ENCODE assay signal across 24 mouse cellular contexts in genomic region chr7:105033836-105034235, GRCm38 (mm10). TPM values are rescaled to one million over a fixed set of nuclear protein-coding genes. Genes with fewer than 3 reads are reported as not detected.
A peak's percentile ranks its signal among the peaks of the same experiment; 100 is the strongest.
DNase-seq lines count a peak whose midpoint lies in the region; ATAC-seq and TF ChIP-seq lines count a peak whose summit lies in the region.
"Not testable (repeated sequence)": the region's sequence is repeated elsewhere in the genome, so short reads cannot be mapped to it uniquely, and the experiment has no call there.
"Had no signal": no experiment of that assay in that cellular context is flagged by ENCODE, and none has a peak within 500 bp of the region (broad histone marks: within the 10 kb centered on the region; RNA-seq: fewer than 3 reads in every experiment).

No protein-coding gene starts in this region.

- H3K9me3 ChIP-seq in CH12.LX (replicated peaks; ENCODE audit: low read length); embryonic facial prominence, embryonic 14.5 days (ENCODE audit: control insufficient read depth, low read length); hindbrain, embryonic 14.5 days (ENCODE audit: control insufficient read depth, low read length); midbrain, postnatal 0 days (ENCODE audit: low read length): not testable (repeated sequence)

- peak in 1 of 2 experiments; percentile 40; a peak in 2 of 4 replicates for TF ChIP-seq CTCF in CH12.LX (conservative IDR thresholded peaks at IDR 0.05 in 1 of 2, IDR thresholded peaks at IDR 0.05 in 1 of 2; ENCODE audit: low read depth in 2 of 2, low read length in 2 of 2)
- peak; percentile 16; the same call in 1 of the 2 replicates for TF ChIP-seq CTCF in brain, embryonic 14.5 days (IDR thresholded peaks at IDR 0.05; ENCODE audit: borderline replicate concordance, extremely low read depth, insufficient read depth, insufficient read length)
- TF ChIP-seq CTCF in layer of hippocampus, adult 2 months (conservative IDR thresholded peaks at IDR 0.05) = 0 out of 2 replicates have a peak, but pooled peaks have one; percentile 8
- peak; percentile 50 for TF ChIP-seq CTCF in midbrain, postnatal 0 days (IDR thresholded peaks at IDR 0.05)

- not testable (repeated sequence) for H3K4me2 ChIP-seq in CH12.LX (ENCODE audit: insufficient read depth, low read depth, poor library complexity, severe bottlenecking); embryonic facial prominence, embryonic 14.5 days (ENCODE audit: low read depth, low read length); hindbrain, embryonic 14.5 days (replicated peaks); midbrain, postnatal 0 days (ENCODE audit: low read depth, low read length, poor library complexity, severe bottlenecking)

- not testable (repeated sequence) for H3K4me3 ChIP-seq in CH12.LX (replicated peaks in 1 of 3; ENCODE audit: low read depth in 2 of 3, low read length in 2 of 3, poor library complexity in 1 of 3); embryonic facial prominence, embryonic 14.5 days (ENCODE audit: low read depth, low read length); hindbrain, embryonic 14.5 days (replicated peaks; ENCODE audit: low read length); layer of hippocampus, adult 2 months; midbrain, postnatal 0 days (ENCODE audit: low read depth, low read length)

- TF ChIP-seq RAD21 in CH12.LX (IDR thresholded peaks at IDR 0.05; ENCODE audit: low read depth, low read length) = peak; percentile 19

- H3K9ac ChIP-seq in CH12.LX (ENCODE audit: insufficient read depth, low read depth); embryonic facial prominence, embryonic 14.5 days (ENCODE audit: low read depth, low read length); hindbrain, embryonic 14.5 days; midbrain, postnatal 0 days (replicated peaks; ENCODE audit: low read length, poor library complexity, severe bottlenecking): not testable (repeated sequence)

- TF ChIP-seq EP300 in CH12.LX (IDR thresholded peaks at IDR 0.05; ENCODE audit: low read length) = not testable (repeated sequence)

- H3K79me2 ChIP-seq in CH12.LX (replicated peaks; ENCODE audit: control insufficient read depth, extremely low read depth, insufficient read depth, poor library complexity, severe bottlenecking) = not testable (repeated sequence)

- DNase-seq in CH12.LX (ENCODE audit: extremely low read depth) (peak; percentile 3), R1 (ENCODE audit: low read depth, low spot score) (peak; percentile 13)
- DNase-seq in brain, embryonic 14.5 days (ENCODE audit: low read depth) = peak; percentile 4
- peak; percentile 2 for DNase-seq in embryonic facial prominence, embryonic 14.5 days (ENCODE audit: low spot score)
- peak; percentile 34 for DNase-seq in hindbrain, embryonic 14.5 days (ENCODE audit: low spot score)
- DNase-seq in layer of hippocampus, adult 2 months (ENCODE audit: low spot score in 2 of 2) = not testable (repeated sequence)
- DNase-seq in midbrain, postnatal 0 days (ENCODE audit: low spot score) = peak; percentile 30

- dilution Hi-C loops in CH12.LX (cut with MboI; ENCODE audit: extremely low pct_ligation_motif_present, extremely low pct_unique_long_range_greater_than_20kb, low sequenced_read_pairs) = not testable (repeated sequence)

- not testable (repeated sequence) for H3K4me1 ChIP-seq in CH12.LX (ENCODE audit: control insufficient read depth in 1 of 2, insufficient read depth in 2 of 2); embryonic facial prominence, embryonic 14.5 days (ENCODE audit: control insufficient read depth, insufficient read depth, low read length); hindbrain, embryonic 14.5 days (replicated peaks; ENCODE audit: control insufficient read depth, insufficient read depth, low read length); midbrain, postnatal 0 days (ENCODE audit: insufficient read depth, low read length)

- not testable (repeated sequence) for H3K27me3 ChIP-seq in CH12.LX (replicated peaks); embryonic facial prominence, embryonic 14.5 days (replicated peaks; ENCODE audit: control insufficient read depth, insufficient read depth, low read length); hindbrain, embryonic 14.5 days (ENCODE audit: control insufficient read depth, insufficient read depth, low read length); midbrain, postnatal 0 days (ENCODE audit: insufficient read depth, low read length)

- TF ChIP-seq POLR2A in CH12.LX (IDR thresholded peaks at IDR 0.05; ENCODE audit: low read depth, low read length); brain, embryonic 14.5 days (IDR thresholded peaks at IDR 0.05; ENCODE audit: borderline replicate concordance, extremely low read depth, insufficient read depth, insufficient read length, poor library complexity, severe bottlenecking): not testable (repeated sequence)

- ATAC-seq in embryonic facial prominence, embryonic 14.5 days (ENCODE audit: low read depth); hindbrain, embryonic 14.5 days (ENCODE audit: low FRiP score); midbrain, postnatal 0 days (ENCODE audit: low FRiP score): not testable (repeated sequence)

- in situ Hi-C loops in CH12.LX (cut with MboI; ENCODE audit: low pct_ligation_motif_present, low pct_unique_long_range_greater_than_20kb, low sequenced_read_pairs) = not testable (repeated sequence)

- H3K27ac ChIP-seq in CH12.LX (ENCODE audit: insufficient read depth, low read depth); embryonic facial prominence, embryonic 14.5 days (replicated peaks; ENCODE audit: low read depth, low read length); hindbrain, embryonic 14.5 days; layer of hippocampus, adult 2 months; midbrain, postnatal 0 days (ENCODE audit: low read depth, low read length): not testable (repeated sequence)

- H3K36me3 ChIP-seq in CH12.LX (replicated peaks in 1 of 2; ENCODE audit: control insufficient read depth in 1 of 2, insufficient read depth in 1 of 2, low read length in 1 of 2); embryonic facial prominence, embryonic 14.5 days (ENCODE audit: control insufficient read depth, insufficient read depth, low read length); hindbrain, embryonic 14.5 days (replicated peaks; ENCODE audit: control insufficient read depth, insufficient read depth); midbrain, postnatal 0 days (ENCODE audit: insufficient read depth, low read length): not testable (repeated sequence)

- WGBS in embryonic facial prominence, embryonic 14.5 days = 55% methylated on average over 5 of the region's 5 CpGs
- 57% methylated on average over 5 of the region's 5 CpGs for WGBS in hindbrain, embryonic 14.5 days
- WGBS in midbrain, postnatal 0 days = 64% methylated on average over 5 of the region's 5 CpGs

RNA-seq across cellular contexts. Expression of gene Olfr676, which starts 1.3 kb away (rescaled TPM):
- not detected in 2 replicates for total RNA-seq in CH12.LX (2012; rRNA removed)
- total RNA-seq in CH12.LX (2014; rRNA removed) = not detected in 2 replicates
- not detected in 2 replicates for polyA plus RNA-seq in CH12.LX (2012; ENCODE audit: insufficient read length, low read depth)
- polyA plus RNA-seq in brain, embryonic 14.5 days (2012; rRNA removed) = not detected in 2 replicates
- polyA plus RNA-seq in embryonic facial prominence, embryonic 14.5 days (2014; fragmentation: Nextera tagmentation; extraction: Ambion mirVana) = not detected in 2 replicates
- not detected in 2 replicates for polyA plus RNA-seq in hindbrain, embryonic 14.5 days (2014; fragmentation: Nextera tagmentation; extraction: Ambion mirVana)
- total RNA-seq in layer of hippocampus, adult 2 months (2021) = not detected
- not detected in 2 replicates for total RNA-seq in midbrain, postnatal 0 days (2014; rRNA removed)
- polyA plus RNA-seq in midbrain, postnatal 0 days (2015; fragmentation: Nextera tagmentation; extraction: Ambion mirVana) = not detected in 2 replicates
- total RNA-seq: adrenal gland, adult 2 months; adrenal gland, postnatal 25 days; gastrocnemius, adult 8-10 months; gastrocnemius, postnatal 36 days; heart, postnatal 10 days; heart, postnatal 4 days had no signal
- polyA plus RNA-seq: activated CD4-positive, CD25-positive, alpha-beta regulatory T cell, adult 4 months; adrenal gland, adult 2 months; CD4-positive, CD25-positive, alpha-beta regulatory T cell, adult 4 months; cortical plate, adult 2 months; embryonic facial prominence, embryonic 10.5 days; embryonic facial prominence, embryonic 15.5 days; erythroblast, embryonic 14.5 days; forebrain, embryonic 10.5 days; forebrain, embryonic 14.5 days; heart, embryonic 13.5 days; hindbrain, embryonic 13.5 days; intestine, embryonic 16.5 days had no signal

RNA-seq across cellular contexts. Expression of gene Olfr675, which starts 5.6 kb away (rescaled TPM):
- not detected in 2 replicates for total RNA-seq in CH12.LX (2012; rRNA removed)
- not detected in 2 replicates for total RNA-seq in CH12.LX (2014; rRNA removed)
- polyA plus RNA-seq in CH12.LX (2012; ENCODE audit: insufficient read length, low read depth) = not detected in 2 replicates
- not detected in 2 replicates for polyA plus RNA-seq in brain, embryonic 14.5 days (2012; rRNA removed)
- not detected in 2 replicates for polyA plus RNA-seq in embryonic facial prominence, embryonic 14.5 days (2014; fragmentation: Nextera tagmentation; extraction: Ambion mirVana)
- not detected in 2 replicates for polyA plus RNA-seq in hindbrain, embryonic 14.5 days (2014; fragmentation: Nextera tagmentation; extraction: Ambion mirVana)
- not detected for total RNA-seq in layer of hippocampus, adult 2 months (2021)
- total RNA-seq in midbrain, postnatal 0 days (2014; rRNA removed) = not detected in 2 replicates
- polyA plus RNA-seq in midbrain, postnatal 0 days (2015; fragmentation: Nextera tagmentation; extraction: Ambion mirVana) = not detected in 2 replicates
- total RNA-seq: adrenal gland, adult 2 months; adrenal gland, postnatal 25 days; gastrocnemius, adult 8-10 months; gastrocnemius, postnatal 36 days; heart, postnatal 10 days; heart, postnatal 4 days had no signal
- polyA plus RNA-seq: activated CD4-positive, CD25-positive, alpha-beta regulatory T cell, adult 4 months; adrenal gland, adult 2 months; CD4-positive, CD25-positive, alpha-beta regulatory T cell, adult 4 months; cortical plate, adult 2 months; embryonic facial prominence, embryonic 10.5 days; embryonic facial prominence, embryonic 15.5 days; erythroblast, embryonic 14.5 days; forebrain, embryonic 10.5 days; forebrain, embryonic 14.5 days; heart, embryonic 13.5 days; hindbrain, embryonic 13.5 days; intestine, embryonic 16.5 days had no signal

RNA-seq across cellular contexts. Expression of gene Olfr677, which starts 17.3 kb away (rescaled TPM):
- total RNA-seq in CH12.LX (2012; rRNA removed) = not detected in 2 replicates
- not detected in 2 replicates for total RNA-seq in CH12.LX (2014; rRNA removed)
- polyA plus RNA-seq in CH12.LX (2012; ENCODE audit: insufficient read length, low read depth) = not detected in 2 replicates
- not detected in 2 replicates for polyA plus RNA-seq in brain, embryonic 14.5 days (2012; rRNA removed)
- not detected in 2 replicates for polyA plus RNA-seq in embryonic facial prominence, embryonic 14.5 days (2014; fragmentation: Nextera tagmentation; extraction: Ambion mirVana)
- polyA plus RNA-seq in hindbrain, embryonic 14.5 days (2014; fragmentation: Nextera tagmentation; extraction: Ambion mirVana) = not detected in 2 replicates
- total RNA-seq in layer of hippocampus, adult 2 months (2021) = not detected
- not detected in 2 replicates for total RNA-seq in midbrain, postnatal 0 days (2014; rRNA removed)
- polyA plus RNA-seq in midbrain, postnatal 0 days (2015; fragmentation: Nextera tagmentation; extraction: Ambion mirVana) = not detected in 2 replicates
- total RNA-seq: adrenal gland, adult 2 months; adrenal gland, postnatal 25 days; gastrocnemius, adult 8-10 months; gastrocnemius, postnatal 36 days; heart, postnatal 10 days; heart, postnatal 4 days had no signal
- polyA plus RNA-seq: activated CD4-positive, CD25-positive, alpha-beta regulatory T cell, adult 4 months; adrenal gland, adult 2 months; CD4-positive, CD25-positive, alpha-beta regulatory T cell, adult 4 months; cortical plate, adult 2 months; embryonic facial prominence, embryonic 10.5 days; erythroblast, embryonic 14.5 days; forebrain, embryonic 10.5 days; forebrain, embryonic 14.5 days; heart, embryonic 13.5 days; hindbrain, embryonic 13.5 days; intestine, embryonic 16.5 days had no signal

RNA-seq across cellular contexts. Expression of gene Olfr678, which starts 30.4 kb away (rescaled TPM):
- total RNA-seq in CH12.LX (2012; rRNA removed) (not detected in 2 replicates), CH12.LX (2014; rRNA removed) (not detected in 2 replicates)
- polyA plus RNA-seq in CH12.LX (2012; ENCODE audit: insufficient read length, low read depth) = not detected in 2 replicates
- not detected in 2 replicates for polyA plus RNA-seq in brain, embryonic 14.5 days (2012; rRNA removed)
- not detected in 2 replicates for polyA plus RNA-seq in embryonic facial prominence, embryonic 14.5 days (2014; fragmentation: Nextera tagmentation; extraction: Ambion mirVana)
- not detected in 2 replicates for polyA plus RNA-seq in hindbrain, embryonic 14.5 days (2014; fragmentation: Nextera tagmentation; extraction: Ambion mirVana)
- total RNA-seq in layer of hippocampus, adult 2 months (2021) = not detected
- total RNA-seq in midbrain, postnatal 0 days (2014; rRNA removed) = not detected in 2 replicates
- not detected in 2 replicates for polyA plus RNA-seq in midbrain, postnatal 0 days (2015; fragmentation: Nextera tagmentation; extraction: Ambion mirVana)
- total RNA-seq: adrenal gland, adult 2 months; adrenal gland, postnatal 25 days; gastrocnemius, adult 8-10 months; gastrocnemius, postnatal 36 days; heart, postnatal 10 days; heart, postnatal 4 days had no signal
- polyA plus RNA-seq: activated CD4-positive, CD25-positive, alpha-beta regulatory T cell, adult 4 months; adrenal gland, adult 2 months; CD4-positive, CD25-positive, alpha-beta regulatory T cell, adult 4 months; cortical plate, adult 2 months; embryonic facial prominence, embryonic 10.5 days; embryonic facial prominence, embryonic 15.5 days; erythroblast, embryonic 14.5 days; forebrain, embryonic 10.5 days; forebrain, embryonic 14.5 days; heart, embryonic 13.5 days; hindbrain, embryonic 13.5 days; intestine, embryonic 16.5 days had no signal

RNA-seq across cellular contexts. Expression of gene Olfr672, which starts 32.0 kb away (rescaled TPM):
- total RNA-seq in CH12.LX (2012; rRNA removed) = not detected in 2 replicates
- not detected in 2 replicates for total RNA-seq in CH12.LX (2014; rRNA removed)
- not detected in 2 replicates for polyA plus RNA-seq in CH12.LX (2012; ENCODE audit: insufficient read length, low read depth)
- not detected in 2 replicates for polyA plus RNA-seq in brain, embryonic 14.5 days (2012; rRNA removed)
- polyA plus RNA-seq in embryonic facial prominence, embryonic 14.5 days (2014; fragmentation: Nextera tagmentation; extraction: Ambion mirVana) = 0.22 and 0.36 TPM in 2 replicates
- not detected in 2 replicates for polyA plus RNA-seq in hindbrain, embryonic 14.5 days (2014; fragmentation: Nextera tagmentation; extraction: Ambion mirVana)
- not detected for total RNA-seq in layer of hippocampus, adult 2 months (2021)
- not detected in 2 replicates for total RNA-seq in midbrain, postnatal 0 days (2014; rRNA removed)
- polyA plus RNA-seq in midbrain, postnatal 0 days (2015; fragmentation: Nextera tagmentation; extraction: Ambion mirVana) = not detected in 2 replicates
- total RNA-seq: adrenal gland, adult 2 months; adrenal gland, postnatal 25 days; gastrocnemius, adult 8-10 months; gastrocnemius, postnatal 36 days; heart, postnatal 10 days; heart, postnatal 4 days had no signal
- polyA plus RNA-seq: activated CD4-positive, CD25-positive, alpha-beta regulatory T cell, adult 4 months; adrenal gland, adult 2 months; CD4-positive, CD25-positive, alpha-beta regulatory T cell, adult 4 months; cortical plate, adult 2 months; embryonic facial prominence, embryonic 10.5 days; erythroblast, embryonic 14.5 days; forebrain, embryonic 10.5 days; forebrain, embryonic 14.5 days; heart, embryonic 13.5 days; hindbrain, embryonic 13.5 days; intestine, embryonic 16.5 days had no signal
